Mouse (Mus musculus) thymus, adult 18-20 months (tissue): Measurements from ENCODE around the gene Cdh13.

Experiments used
- DNase-seq, 2 experiments: peaks; one replicate each; pipeline ENCODE4 v3.0.0; 2022; ENCODE audit warnings: mixed read lengths in 2 of 2

Gene Cdh13

DNA sequence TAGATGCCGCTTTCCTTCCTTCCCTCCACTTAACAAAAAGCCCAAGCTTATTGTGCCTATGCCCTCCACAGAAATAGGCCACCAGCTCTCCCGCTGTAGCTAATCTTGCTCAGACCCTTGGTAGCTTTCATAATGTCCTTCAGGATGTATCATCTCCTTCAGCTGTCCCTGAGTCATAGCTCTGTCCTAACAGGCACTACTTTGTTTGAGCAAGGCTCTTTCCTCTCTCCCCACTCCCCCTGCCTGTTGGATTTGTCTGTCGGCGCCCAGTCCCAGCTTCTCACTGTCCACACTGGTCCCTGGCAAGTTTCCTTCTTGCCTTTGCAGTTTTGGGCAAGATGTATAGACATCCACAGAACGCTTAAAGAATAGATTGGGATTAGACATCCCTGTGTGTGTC, 100.8 kb downstream of the Cdh13 start:
- DNase-seq: no peak

DNA sequence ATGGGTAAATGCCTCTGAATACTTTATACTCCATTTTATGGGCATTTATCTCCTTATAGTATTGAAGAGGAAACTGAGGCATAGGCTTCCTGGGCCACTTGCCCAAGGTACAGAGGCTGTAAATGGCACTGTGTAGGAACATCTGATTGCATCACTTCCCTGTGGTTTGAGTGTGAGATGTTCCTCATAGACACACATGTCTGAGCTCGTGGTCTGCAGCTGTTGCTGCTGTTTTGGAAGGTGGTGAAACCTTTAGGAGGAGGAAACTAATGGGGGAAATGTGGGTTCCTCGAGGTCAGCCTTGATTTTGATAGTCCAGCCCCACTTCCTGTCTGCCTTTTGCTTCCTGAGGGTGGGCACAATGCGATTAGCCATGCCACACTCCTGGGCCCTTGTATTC, 105.9 kb downstream of the Cdh13 start:
- no peak for DNase-seq

DNA sequence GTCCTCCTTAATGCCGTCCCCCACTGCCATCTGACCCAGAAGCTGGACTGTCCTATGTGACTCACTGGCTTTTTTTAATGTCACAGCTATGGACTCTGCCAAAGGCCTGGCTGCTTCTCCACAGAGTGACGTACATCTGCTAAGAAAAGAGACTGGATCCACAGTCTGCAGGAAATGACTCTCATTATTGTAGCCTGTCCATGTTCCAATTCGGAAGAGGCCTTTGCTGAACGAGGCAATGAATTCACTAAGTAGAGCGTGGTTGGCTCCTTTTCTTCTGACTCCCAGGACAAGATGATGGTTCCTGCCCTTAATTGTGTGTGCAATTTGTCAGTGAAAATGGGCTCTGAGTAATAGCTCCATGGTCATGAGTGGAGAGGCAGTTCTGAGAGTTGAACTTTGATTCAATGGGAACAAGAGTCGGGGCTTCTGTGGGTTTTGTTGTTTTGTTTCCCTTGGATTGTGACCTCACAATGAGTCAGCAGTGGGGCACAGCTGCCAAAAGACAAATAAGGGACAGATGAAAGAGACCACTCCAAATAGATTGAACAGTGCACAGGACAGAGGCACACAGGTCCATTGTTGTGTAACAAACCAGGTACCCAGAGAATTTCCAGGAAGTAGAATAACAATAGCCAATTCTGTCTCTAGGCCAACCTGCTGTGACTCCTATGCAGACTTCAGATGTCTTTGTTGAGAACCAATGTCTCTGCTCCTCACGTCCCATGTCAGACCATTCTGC, 110.5 kb downstream of the Cdh13 start:
- no peak for DNase-seq

DNA sequence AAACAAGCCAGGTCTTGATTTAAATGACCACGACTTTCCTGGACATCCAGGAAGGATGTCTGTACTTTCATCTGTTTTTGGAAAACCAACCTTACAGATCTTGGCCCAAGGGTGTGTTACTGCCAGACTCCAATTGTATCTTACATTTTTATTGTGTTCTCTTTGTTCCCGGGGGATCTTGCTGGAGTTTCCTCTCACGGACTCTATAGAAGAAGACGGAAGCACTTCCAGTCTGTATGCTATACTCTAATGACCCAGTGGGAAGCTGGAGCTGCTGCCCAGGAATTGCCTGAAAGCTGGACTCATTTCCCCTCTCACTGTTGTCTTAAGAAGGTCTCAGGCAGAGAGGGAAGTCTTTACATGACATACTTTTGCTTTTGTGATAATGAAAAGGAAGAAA, 111.6 kb downstream of the Cdh13 start:
- no peak for DNase-seq

DNA sequence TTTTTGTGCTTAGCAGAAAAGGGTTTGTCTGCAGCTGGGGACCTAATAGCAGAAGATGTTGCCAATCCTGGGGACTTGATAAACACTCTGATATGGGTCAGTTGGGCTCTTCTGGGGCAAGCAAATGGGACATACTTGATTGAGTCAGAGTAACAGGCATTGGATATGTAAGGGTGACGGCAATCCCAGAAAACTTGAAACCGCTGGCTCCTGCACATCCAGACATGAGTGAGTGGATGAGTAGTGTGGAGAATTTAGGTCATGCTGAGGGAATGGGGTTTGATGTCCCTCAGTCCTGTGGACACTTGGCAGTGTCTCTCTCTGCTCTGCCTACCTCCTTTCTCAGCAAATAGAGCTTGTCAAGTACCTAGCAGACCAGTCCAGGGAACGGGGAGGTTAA, 121.3 kb downstream of the Cdh13 start:
- no peak for DNase-seq

DNA sequence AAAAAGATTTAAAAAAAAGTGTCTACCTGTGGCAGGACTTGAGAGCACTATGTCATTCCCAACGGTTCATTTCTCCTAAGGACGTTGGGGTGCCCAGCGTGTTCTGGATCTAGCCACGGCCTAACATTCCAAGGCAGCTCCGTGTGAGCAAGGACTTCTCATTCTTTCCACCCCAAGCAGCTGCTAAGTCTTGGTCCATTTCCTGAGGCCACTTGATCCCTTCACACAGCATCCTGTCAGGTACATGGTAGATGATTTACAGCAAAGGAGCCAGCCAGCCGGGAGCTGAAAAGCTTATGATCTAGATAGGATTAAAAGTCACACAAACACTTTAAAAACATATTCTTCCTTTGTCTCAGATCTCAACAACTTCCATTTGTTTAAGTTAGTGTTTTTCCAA, 123.8 kb downstream of the Cdh13 start:
- no peak for DNase-seq

DNA sequence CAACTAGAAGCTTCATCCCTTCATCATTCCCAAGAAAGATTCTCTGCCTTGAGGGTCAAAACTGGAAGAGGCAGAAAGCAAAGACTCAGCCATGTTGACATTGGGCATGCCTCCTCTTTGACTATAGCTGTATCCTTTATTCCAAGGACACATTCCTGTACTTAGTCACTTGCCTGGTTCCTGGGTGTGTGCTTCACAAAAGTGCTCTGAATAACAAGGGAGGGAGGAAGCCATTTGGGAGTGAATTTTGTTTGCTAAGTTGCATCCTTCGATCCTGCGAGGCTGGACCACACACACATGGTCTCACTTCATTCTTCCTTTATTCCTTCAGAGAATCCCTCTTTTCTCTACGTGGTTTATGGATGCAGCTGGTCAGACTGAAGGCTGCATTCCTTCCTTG, 125.9 kb downstream of the Cdh13 start:
- DNase-seq: no peak

DNA sequence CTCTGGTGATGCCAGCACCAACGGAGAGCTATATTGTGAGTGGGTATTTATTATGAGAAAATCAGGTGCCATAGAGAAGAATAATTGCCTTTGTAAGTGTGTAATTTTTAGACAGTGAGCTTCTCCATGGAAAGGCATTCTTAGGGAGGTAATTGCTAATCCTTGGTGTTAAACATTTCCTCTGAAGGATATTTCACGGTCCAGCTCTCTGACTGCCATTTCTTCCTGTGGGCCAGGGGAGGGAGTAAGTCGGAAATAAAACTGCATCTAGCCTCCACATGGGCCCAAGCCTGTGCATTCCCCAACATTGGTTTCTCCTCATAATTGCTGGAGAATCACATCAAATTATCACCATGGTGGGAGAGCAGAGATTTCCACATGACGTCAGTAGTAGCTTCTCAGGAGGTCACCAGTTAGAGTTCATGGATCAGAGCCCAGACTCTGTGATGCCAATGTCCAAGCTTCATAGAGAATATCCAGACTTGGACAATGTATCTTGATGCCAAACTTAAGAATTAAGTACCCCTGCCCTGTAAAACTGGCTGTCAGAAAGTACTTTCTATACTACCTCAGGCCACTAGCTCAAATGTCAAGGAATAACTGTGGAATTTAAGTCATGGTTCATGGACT, 126.9 kb downstream of the Cdh13 start:
- no peak for DNase-seq

DNA sequence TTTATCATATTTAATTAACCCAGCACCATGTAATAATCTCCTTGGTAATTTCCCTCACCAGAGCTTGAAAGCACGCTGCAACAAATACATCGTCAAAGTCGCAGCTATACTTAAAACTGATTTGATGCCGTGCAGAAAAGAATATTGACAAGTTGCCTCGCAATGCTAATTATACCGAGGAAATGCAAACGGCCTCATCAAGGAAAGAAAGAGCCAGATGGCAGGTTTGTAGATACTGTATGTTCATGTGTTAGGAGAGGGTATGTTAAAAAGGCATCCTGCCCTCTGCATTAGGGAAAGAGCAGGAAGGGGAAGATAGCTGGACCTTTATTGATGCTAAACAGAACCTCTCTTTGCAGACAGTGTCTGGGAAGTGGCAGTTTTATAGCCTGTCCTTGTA, 132.1 kb downstream of the Cdh13 start:
- DNase-seq: no peak

DNA sequence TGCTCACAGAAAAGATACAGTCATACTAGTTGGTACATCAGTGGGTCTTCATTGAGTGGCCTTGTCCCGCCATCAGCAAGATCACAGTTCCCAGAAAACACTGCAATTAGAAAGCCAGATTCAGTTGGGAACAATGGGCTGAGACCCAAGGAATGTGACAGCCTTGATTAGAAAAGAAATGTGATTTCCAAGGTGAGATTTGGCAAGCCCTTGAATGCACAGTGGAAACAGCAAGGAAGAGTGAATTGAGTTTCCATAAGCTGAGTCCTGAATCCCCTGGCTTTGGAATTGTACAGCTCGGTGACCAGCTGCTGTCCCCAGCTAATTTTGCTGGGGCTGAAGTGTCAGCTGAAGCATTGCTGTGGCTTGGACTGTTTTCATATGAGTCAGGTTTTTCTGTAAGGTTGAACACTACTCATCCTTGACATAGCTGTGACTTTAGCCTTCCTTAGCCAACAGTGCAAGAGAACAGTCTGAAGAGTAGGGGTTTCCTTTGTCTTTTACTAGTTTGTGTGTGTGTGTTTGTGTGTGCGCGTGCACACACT, 133.3 kb downstream of the Cdh13 start:
- no peak for DNase-seq

DNA sequence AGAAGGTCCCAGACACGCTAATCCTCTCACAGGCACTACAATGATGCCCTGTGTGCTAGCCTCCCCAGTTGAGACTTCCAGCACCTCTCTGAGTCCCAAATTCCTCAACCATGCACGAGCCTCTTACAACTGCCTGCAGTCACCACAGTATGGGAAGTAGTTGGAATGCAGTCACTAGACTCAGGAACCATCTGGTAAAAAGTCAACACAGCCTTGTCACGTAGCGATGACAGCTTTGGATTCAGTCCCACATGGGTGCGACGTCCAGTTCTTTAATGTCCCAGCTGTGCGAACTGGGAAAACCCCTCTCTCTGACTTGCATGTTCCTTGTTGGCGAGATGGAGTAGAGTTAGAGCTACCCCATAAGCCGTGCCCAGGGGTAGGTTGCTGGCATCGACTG, 139.1 kb downstream of the Cdh13 start:
- no peak for DNase-seq

DNA sequence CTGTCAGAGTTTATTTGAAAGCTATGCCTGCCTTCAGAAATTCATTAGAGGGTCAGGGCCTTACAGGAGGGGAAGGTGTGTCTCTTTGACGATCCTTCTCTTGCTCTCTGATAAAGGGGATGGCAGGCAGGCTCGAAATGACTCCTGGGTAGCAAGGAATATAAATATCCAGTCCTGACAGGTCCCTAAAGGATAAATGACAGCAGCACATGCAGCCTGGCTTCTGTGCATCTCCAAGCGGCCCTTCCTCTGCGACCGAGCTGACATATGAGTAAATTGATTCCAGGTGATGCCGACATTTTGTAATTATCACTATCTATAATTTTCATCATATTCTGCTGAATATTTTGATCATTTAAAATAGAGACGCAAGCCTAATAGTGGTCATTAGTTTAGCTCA, 145.4 kb downstream of the Cdh13 start:
- no peak for DNase-seq

DNA sequence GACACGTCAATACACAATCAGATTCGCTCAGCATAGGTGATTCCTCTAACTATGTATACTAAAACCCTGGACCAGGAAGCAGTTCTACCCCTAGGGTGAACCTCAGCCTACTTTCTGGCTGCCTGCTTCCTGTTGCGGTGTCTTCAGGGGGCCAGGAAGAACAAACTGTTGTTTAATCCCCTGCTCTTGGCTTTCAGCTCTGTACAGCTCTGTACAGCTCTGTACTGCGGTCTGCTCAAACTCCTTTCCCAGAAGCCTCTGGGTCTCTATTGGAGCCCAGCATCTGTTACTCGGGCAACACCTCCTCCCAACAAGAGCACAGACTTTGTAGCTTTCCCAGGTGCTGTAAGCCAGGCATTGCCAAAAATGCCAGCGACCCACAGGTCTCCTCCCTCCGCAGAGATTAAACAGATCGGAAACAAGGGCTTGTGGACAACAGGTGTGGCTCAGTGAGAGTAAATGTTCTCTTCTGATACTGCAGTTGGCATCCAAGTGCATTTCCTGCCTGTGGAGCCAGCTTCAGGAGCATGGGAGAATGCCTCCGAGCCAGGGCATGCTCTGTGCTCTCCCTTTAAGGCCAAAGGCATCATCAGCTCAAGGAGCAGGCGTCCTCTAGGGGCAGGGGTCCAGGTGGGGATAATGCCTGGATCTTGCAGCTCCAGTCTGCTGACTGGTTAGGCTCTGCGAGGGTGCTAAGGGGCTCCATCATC, 148.4 kb downstream of the Cdh13 start:
- DNase-seq: no peak

DNA sequence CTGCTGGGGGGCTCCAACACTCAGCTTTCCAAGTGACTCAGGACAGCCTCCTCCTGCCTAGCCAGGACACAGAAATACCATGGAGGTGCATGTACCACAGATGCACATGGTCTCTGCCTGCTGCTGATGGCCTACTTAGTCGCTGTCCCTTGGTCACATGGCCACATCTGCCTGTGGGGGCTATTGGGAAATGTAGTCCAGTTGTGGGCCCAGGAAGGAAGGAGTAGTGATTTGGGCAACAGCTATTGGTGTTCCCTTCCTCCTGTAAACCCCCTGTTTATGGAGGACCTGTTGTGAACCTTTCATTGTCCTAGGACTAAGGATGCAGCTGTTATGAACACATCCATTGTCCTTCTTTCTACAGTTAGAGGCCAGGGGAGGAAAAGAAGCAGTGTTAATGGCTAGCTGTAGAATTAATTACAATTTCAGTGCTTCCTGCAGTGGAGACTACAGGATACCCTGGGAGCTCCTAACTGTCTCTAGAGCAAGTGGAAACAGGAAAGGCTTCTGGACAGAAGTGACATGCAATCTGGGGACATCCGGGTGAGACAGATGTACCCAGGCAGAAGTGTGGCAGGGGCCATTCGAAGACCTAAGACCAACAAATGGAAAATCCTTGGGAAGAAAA, 150.1 kb downstream of the Cdh13 start:
- DNase-seq: no peak

DNA sequence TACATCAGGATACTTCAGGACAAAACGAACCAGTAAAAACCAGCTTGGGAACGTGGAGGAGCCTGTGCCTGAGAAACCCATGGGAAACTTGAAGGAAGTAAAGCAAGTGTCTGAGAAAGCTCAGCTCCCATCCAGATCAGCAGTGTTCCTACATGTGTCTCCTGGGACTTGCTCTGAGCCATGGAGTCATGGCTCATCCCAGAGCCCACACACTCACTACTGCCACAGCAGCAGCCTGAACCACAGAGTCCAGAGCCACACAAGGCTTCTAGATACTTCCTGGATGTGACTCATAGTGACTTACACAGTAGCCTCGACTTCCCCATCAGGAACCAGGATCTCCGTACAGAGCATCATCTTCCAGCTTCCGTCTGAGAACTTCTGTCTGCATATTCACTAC, 153.2 kb downstream of the Cdh13 start:
- DNase-seq: no peak

DNA sequence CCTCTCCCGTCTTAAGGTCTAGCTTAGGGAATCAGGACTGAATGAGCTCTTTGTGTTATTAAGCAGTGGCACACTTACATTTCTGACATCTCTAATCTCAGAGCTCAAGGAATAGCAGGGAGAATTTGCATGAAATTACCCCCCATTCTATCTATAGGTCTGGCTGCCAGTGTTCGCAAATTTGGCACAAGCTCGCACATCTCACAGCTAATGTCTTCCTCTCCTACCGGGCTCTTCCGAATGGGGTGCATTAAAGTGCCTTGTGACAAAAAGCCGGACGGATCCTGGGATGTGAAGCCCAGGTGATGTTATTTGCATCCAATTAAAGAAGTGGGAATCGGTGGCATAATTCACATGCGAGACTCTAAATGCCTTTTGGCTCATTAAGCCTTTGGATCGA, 153.6 kb downstream of the Cdh13 start:
- DNase-seq: no peak

DNA sequence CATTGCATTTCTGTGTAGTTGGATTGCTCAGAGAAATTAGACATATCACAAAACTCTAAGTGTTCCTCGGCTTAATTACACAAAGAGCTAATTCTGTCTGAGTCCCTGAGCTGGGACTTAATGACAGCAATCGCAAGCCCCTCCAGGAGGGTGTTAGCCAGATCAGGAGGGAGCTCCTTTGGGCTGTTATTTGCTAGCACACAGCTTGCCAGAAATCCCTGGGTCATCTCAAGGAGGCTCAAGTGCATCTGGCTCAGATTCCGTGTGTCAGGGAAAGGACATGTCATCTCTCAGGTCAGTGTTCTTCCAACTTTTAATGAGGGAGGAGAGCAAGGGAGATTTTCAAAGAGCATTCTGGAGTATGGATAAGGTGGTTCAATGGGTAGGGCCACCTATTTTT, 154.3 kb downstream of the Cdh13 start:
- no peak for DNase-seq

DNA sequence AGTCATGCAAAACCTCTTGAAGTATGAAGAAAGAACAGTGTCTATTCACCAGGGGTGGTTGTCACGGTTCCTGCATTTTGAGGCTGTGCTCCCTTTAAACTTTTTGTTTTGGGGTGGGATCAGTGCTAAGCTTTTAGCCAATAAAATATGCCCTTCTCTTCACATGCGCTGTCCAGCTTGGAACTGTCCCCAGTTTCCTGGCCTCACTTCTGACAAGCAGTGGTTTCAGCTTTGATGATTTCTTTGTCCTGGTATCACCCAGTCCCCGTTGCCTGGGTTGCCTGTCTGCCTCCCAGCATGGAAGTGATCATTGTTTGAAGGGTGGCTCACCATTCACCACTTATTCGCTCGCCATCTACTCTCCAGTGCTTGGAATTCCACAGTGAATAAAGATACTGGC, 156.3 kb downstream of the Cdh13 start:
- DNase-seq: no peak

DNA sequence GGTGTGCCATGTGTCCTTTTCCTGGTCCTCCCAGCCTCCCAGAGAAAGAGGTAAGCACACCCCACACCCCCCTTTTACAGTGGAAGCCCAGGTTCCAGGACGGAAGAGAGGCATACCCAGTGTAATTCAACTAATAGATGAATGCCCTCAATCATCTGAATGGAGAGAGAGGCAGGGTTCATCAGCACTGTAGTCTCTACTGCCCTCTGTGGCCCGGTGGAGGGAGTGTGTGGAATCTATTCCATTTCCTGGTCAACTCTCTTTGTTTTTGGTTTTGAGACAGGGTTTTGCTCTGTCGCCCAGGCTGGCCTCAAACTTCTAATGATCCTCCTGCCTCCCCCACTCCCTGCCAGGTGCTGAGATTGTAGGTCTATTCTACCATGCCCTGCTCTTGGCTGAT, 159.8 kb downstream of the Cdh13 start:
- no peak for DNase-seq

DNA sequence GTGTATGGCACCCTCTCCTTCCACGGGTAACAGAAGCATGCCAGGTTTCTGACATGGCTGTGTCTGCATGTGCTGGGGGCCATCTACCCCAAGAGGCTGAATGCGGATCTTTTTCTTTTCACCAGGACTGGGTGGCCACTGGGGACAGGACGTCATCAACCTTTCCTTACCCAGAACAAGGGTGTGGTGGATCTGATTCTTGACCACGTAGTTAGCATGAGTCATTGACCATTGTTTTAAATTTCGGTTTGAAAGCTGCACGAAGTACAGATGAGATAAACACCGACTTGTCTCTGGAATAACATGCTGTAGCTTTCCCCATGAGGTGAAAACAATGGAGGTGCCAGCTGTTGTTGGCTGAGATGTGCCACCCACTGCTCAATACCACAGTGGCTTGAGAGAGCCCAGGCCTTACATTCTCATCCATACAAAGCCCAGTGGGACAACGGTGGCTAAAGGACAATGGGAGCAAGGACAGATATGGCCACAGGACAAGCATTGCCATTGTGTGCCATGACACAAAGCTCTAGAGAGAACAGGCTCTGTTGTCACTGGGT, 161.2 kb downstream of the Cdh13 start:
- no peak for DNase-seq

DNA sequence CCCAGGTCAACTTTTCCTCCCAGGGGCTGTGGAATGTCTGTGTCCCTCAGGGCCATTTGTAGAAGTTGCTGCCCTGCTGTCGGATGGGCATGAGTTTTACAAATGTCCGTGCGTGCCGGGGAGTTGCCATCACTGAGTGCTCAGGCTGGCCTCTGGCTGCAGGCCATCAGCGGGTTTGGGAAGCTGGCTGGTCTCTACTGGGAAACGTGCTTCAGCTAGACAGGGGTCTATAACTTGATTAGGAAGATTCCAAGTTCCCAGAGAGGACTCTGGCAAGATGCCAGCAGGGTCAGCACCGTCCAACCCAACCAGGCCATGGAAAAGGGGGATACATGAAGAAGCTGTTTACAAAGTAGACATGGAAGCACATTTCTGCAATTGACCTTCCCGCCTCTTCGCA, 163.0 kb downstream of the Cdh13 start:
- no peak for DNase-seq

DNA sequence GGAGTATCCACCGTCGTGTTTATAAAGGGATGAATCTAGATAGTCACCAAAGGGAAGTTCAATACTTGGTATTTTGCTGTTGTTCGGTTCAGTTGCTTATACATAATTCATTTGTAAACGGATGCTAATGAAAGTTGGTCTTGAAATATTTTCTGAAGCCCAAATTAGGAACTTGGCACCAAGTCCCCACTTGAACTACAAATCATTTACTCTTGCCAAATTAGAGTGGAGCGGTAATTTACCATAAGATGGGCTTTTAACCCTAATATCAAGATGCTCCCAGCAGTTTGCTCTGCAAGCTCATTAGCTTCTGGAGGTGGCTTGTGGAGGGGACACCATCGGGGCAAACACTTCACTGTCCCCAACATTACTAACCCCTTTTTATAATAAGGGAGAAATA, 164.5 kb downstream of the Cdh13 start:
- DNase-seq: no peak

DNA sequence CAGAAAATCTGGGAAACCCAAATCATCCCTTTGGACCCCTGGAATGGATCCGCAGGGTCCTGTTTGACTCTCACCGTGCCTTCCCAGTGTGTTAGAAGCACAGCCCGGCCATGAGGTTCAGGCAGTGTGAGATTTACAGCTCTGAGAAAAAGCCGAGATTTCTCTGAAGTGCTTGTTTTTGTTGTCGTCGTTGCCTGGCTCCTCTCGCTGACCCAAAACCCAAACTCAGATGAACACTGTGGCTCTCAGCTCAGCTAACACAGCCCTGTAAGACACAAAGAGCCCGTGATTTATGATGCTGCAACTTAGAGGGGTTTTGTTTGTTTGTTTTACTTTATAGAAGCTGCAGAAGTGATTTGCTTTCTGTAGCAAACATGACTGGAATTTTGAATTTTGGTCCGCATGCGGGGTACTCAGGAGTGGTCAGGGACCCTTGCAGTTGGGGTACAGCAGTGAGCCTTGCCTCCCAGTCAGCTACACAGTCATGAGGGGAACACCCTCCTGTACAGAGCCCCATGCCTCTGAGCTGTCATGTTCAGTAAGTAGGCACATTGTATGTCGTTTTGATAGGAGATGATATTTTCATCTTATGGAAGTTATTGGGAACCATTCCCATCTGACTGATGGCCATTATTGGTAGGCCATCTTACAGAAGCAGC, 169.0 kb downstream of the Cdh13 start:
- DNase-seq: no peak
